Mouse (Mus musculus) brain, embryonic 14.5 days (tissue): ENCODE measurements around the gene Rpl32.

Experiments
- CTCF ChIP-seq: fragments of 200-500 bp; IDR thresholded peaks from 2 replicates; pipeline ENCODE4 v1.5.1; 2012; ENCODE audit warnings: inconsistent platforms, mild to moderate bottlenecking, moderate library complexity, borderline replicate concordance; ENCODE audit not compliant: insufficient read depth, insufficient read length; ENCODE audit errors: extremely low read depth
- POLR2A ChIP-seq: fragments of 200-500 bp; IDR thresholded peaks from 2 replicates; pipeline ENCODE4 v1.6.1; 2012; ENCODE audit warnings: mild to moderate bottlenecking, inconsistent platforms, borderline replicate concordance; ENCODE audit not compliant: poor library complexity, insufficient read depth, insufficient read length, severe bottlenecking; ENCODE audit errors: extremely low read depth

GRCm38 (mm10) chr6:115814104-115814503 is 5.6 kb upstream of the Rpl32 start:
- peak; percentile 67 for TF ChIP-seq CTCF
- TF ChIP-seq POLR2A, result no peak
